Mouse (Mus musculus) hindbrain, postnatal 0 days (tissue): Measurements from ENCODE around the gene Hscb. TPM values are rescaled to one million over a fixed set of nuclear protein-coding genes. Genes with fewer than 3 reads are reported as not detected.

Experiments
- ATAC-seq: fragments of 200-750 bp; cut with Nextera tagmentation; 2 replicates; pipeline ENCODE4 v1.8.0; 2017; ENCODE audit warnings: mild to moderate bottlenecking, moderate TSS enrichment, moderate library complexity
- DNase-seq: peaks from one replicate; pipeline ENCODE4 v3.0.0-alpha.2; 2015; ENCODE audit warnings: low spot score
- H3K27ac ChIP-seq: fragments of 300-500 bp; sonication (generic); 2 replicates; pipeline ENCODE4 v1.5.1; 2014; ENCODE audit warnings: mild to moderate bottlenecking
- H3K27me3 ChIP-seq: fragments of 300-500 bp; sonication (generic); 2 replicates; pipeline ENCODE4 v1.6.1; 2014; ENCODE audit warnings: low read length, mixed read lengths; ENCODE audit not compliant: insufficient read depth
- H3K36me3 ChIP-seq: fragments of 300-500 bp; sonication (generic); 2 replicates; pipeline ENCODE4 v1.6.1; 2014; ENCODE audit warnings: low read length, mixed read lengths; ENCODE audit not compliant: insufficient read depth
- H3K4me1 ChIP-seq: fragments of 300-500 bp; sonication (generic); 2 replicates; pipeline ENCODE4 v1.6.1; 2014; ENCODE audit warnings: antibody characterized with exemption, low read length, mixed read lengths; ENCODE audit not compliant: insufficient read depth
- H3K4me2 ChIP-seq: fragments of 300-500 bp; sonication (generic); 2 replicates; pipeline ENCODE4 v1.6.1; 2014; ENCODE audit warnings: low read depth, mild to moderate bottlenecking, low read length, moderate library complexity, mixed read lengths
- H3K4me3 ChIP-seq: fragments of 300-500 bp; sonication (generic); 2 replicates; pipeline ENCODE4 v1.5.1; 2014; ENCODE audit warnings: low read length
- H3K9ac ChIP-seq: fragments of 300-500 bp; sonication (generic); replicated peaks from 2 replicates; pipeline ENCODE4 v1.6.1; 2014; ENCODE audit warnings: mild to moderate bottlenecking, low read length, moderate library complexity, mixed read lengths
- H3K9me3 ChIP-seq: fragments of 300-500 bp; sonication (generic); 2 replicates; pipeline ENCODE4 v1.6.1; 2016; ENCODE audit warnings: low read length, mixed read lengths
- CTCF ChIP-seq: IDR thresholded peaks from 2 replicates; pipeline ENCODE4 v1.5.1; 2016; ENCODE audit warnings: antibody characterized with exemption, control low read depth, low read depth
- WGBS: fragments of 180-500 bp; shearing (Covaris S2); extraction: QIAGEN DNeasy Blood & Tissue Kit; methylation state at CpG from one replicate; pipeline ENCODE4 v1.1.7; 2014; 5-methylcytosine and 5-hydroxymethylcytosine counted together
- polyA plus RNA-seq: library from polyadenylated mRNA; unstranded; fragments of >200 nt; fragmentation: Nextera tagmentation; extraction: Ambion mirVana; gene quantifications from 2 replicates; pipeline ENCODE4 v1.2.1, GENCODE M21; 2015
- total RNA-seq: library from RNA; depleted of rRNA; stranded (reverse); fragments of >200 nt; gene quantifications from 2 replicates; pipeline ENCODE4 v1.2.3, GENCODE M21; 2014

Hscb gene
- total and polyA plus RNA-seq, 2 experiments from 2014 or later, result 10.5 to 12.0 TPM

DNA sequence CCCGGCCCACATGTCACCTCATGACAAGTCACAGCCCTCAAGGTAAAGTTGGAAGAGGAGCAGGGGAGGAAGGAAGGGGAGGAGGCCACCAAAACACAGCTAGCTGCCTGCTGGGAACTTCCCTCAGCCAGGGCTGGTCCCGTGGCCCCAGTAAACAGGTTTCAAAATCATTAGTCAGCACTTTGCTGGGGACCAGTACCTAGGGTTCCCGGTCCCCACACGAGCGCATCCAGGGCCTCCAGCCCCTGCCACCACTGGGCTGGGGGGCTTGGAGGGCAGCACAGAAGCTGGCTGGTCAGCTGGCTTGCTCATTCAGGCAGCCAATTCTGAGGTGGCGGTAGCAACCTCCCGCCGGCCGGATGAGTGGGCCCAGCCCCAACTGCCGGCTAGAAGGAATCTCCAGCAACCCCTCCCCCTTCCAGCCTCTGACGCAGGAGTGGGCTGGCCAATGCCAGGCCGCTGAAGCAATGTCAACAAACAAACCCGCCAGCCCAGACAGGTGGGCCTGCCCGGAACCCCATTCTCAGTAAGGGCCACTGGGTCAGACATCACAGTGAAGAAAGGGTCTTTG lies 31.4 kb downstream of the Hscb start:
- DNase-seq (peak; percentile 89), ATAC-seq (peak; percentile 67)
- Histone ChIP-seq H3K4me3 (peak overlapping the region; percentile 67), H3K4me2 (peak overlapping the region; percentile 95), H3K27me3 (no peaks in the 10 kb centered on the region), H3K36me3 (no peaks in the 10 kb centered on the region), H3K4me1 (peaks cover 23% of the 10 kb centered on the region), H3K9ac (peak overlapping the region; percentile 87), H3K9me3 (no peaks in the 10 kb centered on the region), H3K27ac (peak overlapping the region; percentile 83)
- TF ChIP-seq CTCF, result no peak
- WGBS, result 4% methylated on average over 14 of the region's 14 CpGs

DNA sequence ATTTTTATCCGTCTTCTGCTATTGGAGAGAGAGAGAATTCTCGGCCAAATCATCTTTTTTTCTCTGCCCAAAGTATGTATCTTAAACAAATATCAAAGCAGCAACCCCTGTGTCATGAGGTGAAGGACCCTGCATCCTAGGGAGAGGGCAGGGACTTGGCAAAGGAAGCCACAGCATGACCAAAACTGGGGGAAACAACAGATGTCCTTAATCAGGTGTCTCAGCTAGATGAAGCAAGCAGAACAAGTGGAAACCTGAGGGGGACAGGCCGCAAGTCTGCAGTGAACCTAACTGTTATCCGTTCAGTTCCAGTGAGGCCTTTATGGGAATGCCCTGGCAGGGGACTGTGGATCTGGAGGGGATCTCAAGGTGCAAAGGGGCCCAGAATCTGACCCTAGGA lies 32.1 kb downstream of the Hscb start:
- Histone ChIP-seq H3K4me3 (peak overlapping the region; percentile 67; the same call in 1 of the 2 replicates), H3K4me1 (peaks cover 23% of the 10 kb centered on the region), H3K9me3 (no peaks in the 10 kb centered on the region), H3K9ac (no peak overlapping the region), H3K36me3 (no peaks in the 10 kb centered on the region), H3K27me3 (no peaks in the 10 kb centered on the region), H3K27ac (no peak overlapping the region), H3K4me2 (peak overlapping the region; percentile 95)
- ATAC-seq (no peak), DNase-seq (no peak)
- 81% methylated on average over 4 of the region's 4 CpGs for WGBS
- TF ChIP-seq CTCF, result no peak

DNA sequence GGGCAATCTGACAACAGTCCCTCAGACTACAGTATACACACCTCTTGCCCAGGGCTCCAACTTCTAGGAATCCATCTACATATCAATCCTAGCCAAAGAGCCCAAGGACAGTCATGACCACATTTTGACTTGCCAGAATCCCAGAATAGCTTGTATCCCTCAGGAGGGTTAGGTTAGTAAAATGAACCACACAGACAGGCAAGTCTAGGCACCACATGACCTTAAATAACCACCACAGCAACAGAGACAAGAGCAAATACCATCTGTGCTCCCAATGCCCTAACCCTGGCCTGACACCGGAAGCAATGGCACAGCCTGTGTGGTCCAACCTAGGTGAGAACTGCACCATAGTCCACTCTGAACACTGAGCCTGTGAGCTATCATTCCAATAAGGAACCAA lies 32.9 kb downstream of the Hscb start:
- no peaks in the 10 kb centered on the region for H3K9me3 ChIP-seq
- no peak for TF ChIP-seq CTCF
- no peak for ATAC-seq
- no peak overlapping the region for H3K4me2 ChIP-seq
- no peak overlapping the region for H3K9ac ChIP-seq
- no peak overlapping the region for H3K4me3 ChIP-seq
- no peaks in the 10 kb centered on the region for H3K27me3 ChIP-seq
- no peak overlapping the region for H3K27ac ChIP-seq
- DNase-seq, result no peak
- H3K36me3 ChIP-seq, result no peaks in the 10 kb centered on the region
- peaks cover 23% of the 10 kb centered on the region for H3K4me1 ChIP-seq
- WGBS, result 90% methylated on average over 1 of the region's 1 CpGs

DNA sequence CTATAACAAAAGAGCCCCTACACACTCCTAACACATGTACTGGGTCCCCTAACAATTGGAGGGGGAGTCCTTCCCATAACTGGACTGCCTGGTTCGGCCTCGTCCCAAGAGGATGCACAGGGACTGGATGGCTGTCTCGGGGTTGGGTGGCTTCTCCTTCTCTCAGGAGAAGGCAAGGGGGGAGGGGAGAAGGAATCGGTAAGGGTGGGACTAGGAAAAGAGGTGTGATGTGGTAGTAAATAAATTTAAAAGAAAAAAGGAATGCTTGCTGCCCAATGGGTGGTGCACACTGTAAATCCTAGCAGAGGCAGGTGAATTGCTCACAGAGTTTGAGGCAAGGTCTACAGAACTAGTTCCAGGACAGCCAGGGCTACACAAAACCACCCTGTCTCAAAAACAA lies 33.4 kb downstream of the Hscb start:
- no peak overlapping the region for H3K4me2 ChIP-seq
- H3K9me3 ChIP-seq, result no peaks in the 10 kb centered on the region
- no peak overlapping the region for H3K9ac ChIP-seq
- no peaks in the 10 kb centered on the region for H3K36me3 ChIP-seq
- ATAC-seq (no peak), DNase-seq (no peak)
- no peak overlapping the region for H3K27ac ChIP-seq
- 93% methylated on average over 4 of the region's 4 CpGs for WGBS
- H3K4me3 ChIP-seq, result no peak overlapping the region
- H3K27me3 ChIP-seq, result no peaks in the 10 kb centered on the region
- TF ChIP-seq CTCF, result no peak
- peaks cover 23% of the 10 kb centered on the region for H3K4me1 ChIP-seq

DNA sequence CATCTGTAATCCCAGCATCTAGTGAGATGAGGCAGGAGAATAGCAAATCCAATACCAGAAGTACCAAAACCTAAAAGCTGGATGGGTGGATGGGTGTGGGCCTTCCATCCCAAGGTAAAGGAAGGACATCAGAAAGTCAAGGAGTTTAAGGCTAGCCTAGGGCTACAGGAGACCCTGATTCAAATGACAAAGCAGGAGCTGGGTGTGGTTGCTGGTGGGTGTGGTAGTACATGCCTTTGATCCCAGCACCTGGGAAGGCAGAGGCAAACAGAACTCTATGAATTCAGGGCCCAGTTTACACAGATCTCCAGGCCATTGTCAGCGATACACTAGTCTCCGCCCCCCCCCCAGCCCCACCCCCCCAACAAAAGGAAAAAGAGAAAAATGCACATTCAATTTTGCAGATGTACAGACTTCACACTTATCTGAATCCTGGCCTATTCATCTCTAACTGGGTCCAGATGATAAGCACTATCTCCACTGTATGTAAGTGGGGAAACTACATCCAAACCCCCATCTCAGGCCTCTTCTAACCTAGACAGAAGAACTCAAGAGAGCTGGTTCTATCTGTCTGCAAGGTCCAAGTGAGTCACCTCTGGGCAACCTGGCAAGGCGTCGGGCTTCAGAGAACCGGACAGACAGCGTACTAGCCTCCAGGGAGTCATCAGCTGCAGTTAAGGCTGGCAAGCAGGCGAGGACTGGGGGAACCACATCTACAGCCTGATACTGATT lies 35.4 kb downstream of the Hscb start:
- Histone ChIP-seq H3K27ac (no peak overlapping the region), H3K9ac (no peak overlapping the region), H3K4me2 (no peak overlapping the region), H3K9me3 (no peaks in the 10 kb centered on the region), H3K4me1 (peaks cover 23% of the 10 kb centered on the region), H3K36me3 (peaks cover 11% of the 10 kb centered on the region; the same call in 1 of the 2 replicates), H3K27me3 (no peaks in the 10 kb centered on the region), H3K4me3 (no peak overlapping the region)
- DNase-seq (no peak), ATAC-seq (no peak)
- TF ChIP-seq CTCF, result no peak
- 77% methylated on average over 7 of the region's 7 CpGs for WGBS

DNA sequence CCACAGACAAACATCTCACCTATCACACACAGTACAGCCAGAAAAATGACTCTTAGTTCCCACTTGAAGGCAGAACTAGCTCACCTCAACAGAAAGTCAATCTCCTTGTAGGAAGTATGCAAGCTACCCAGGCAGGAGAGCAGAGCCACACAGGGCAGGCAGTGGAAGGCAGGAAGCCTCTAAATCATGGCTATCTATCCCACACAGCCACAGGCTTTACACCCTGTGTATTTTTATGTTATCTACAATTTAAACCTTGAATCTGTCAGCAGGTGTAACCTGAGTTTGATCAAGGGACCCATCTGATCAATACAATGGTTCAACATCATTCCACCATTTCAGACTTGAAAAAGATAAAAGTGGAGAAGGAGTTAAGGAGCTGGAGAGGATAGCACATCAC lies 36.8 kb downstream of the Hscb start:
- H3K36me3 ChIP-seq, result peaks cover 20% of the 10 kb centered on the region
- H3K9ac ChIP-seq, result no peak overlapping the region
- no peak for TF ChIP-seq CTCF
- no peaks in the 10 kb centered on the region for H3K9me3 ChIP-seq
- DNase-seq, result no peak
- ATAC-seq, result no peak
- no peak overlapping the region for H3K4me2 ChIP-seq
- H3K4me3 ChIP-seq, result no peak overlapping the region
- peaks cover 12% of the 10 kb centered on the region; the same call in 1 of the 2 replicates for H3K4me1 ChIP-seq
- H3K27me3 ChIP-seq, result no peaks in the 10 kb centered on the region
- no peak overlapping the region for H3K27ac ChIP-seq

DNA sequence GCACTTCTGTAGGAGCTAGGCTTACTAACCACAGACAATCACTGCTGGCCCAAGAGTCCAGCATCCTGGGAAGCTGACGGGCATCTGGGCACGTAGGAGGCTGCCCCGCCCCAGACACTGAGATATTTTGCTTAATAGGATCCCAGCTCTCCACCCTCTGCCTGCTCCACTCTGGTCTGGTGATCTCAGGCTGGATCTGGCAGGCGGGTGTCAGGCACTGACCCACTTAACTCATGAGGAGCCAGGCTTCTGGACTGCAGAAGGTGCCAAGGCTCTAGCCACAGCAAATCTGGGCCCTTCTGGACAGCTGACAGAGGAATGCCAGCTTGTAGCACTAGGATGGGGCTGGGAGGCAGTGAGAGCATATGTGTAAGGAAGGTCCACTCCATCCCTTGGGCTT lies 37.4 kb downstream of the Hscb start:
- H3K4me2 ChIP-seq, result no peak overlapping the region
- no peak overlapping the region for H3K4me3 ChIP-seq
- H3K36me3 ChIP-seq, result peaks cover 23% of the 10 kb centered on the region
- no peak for TF ChIP-seq CTCF
- 70% methylated on average over 4 of the region's 4 CpGs for WGBS
- H3K9me3 ChIP-seq, result no peaks in the 10 kb centered on the region
- H3K27ac ChIP-seq, result no peak overlapping the region
- peaks cover 6% of the 10 kb centered on the region; the same call in 1 of the 2 replicates for H3K4me1 ChIP-seq
- no peaks in the 10 kb centered on the region for H3K27me3 ChIP-seq
- ATAC-seq (no peak), DNase-seq (peak; percentile 29)
- no peak overlapping the region for H3K9ac ChIP-seq
